Mouse (Mus musculus) stomach, embryonic 14.5 days (tissue): Measurements from ENCODE around the gene Csf2. TPM values are rescaled to one million over a fixed set of nuclear protein-coding genes. Genes with fewer than 3 reads are reported as not detected.

Experiments
- ATAC-seq: fragments of 200-750 bp; cut with Nextera tagmentation; 2 replicates; pipeline ENCODE4 v1.8.0; 2017; ENCODE audit warnings: low read depth, moderate TSS enrichment; ENCODE audit not compliant: insufficient number of reproducible peaks, insufficient read depth, low FRiP score
- H3K27ac ChIP-seq: fragments of 300-500 bp; sonication (generic); 2 replicates; pipeline ENCODE4 v1.5.1; 2014; ENCODE audit warnings: mild to moderate bottlenecking, low read length, moderate library complexity, mixed read lengths
- H3K27me3 ChIP-seq: fragments of 300-500 bp; sonication (generic); 2 replicates; pipeline ENCODE4 v1.6.1; 2014; ENCODE audit warnings: low read length, control low read depth, mixed read lengths; ENCODE audit not compliant: control insufficient read depth, insufficient read depth
- H3K36me3 ChIP-seq: fragments of 300-500 bp; sonication (generic); 2 replicates; pipeline ENCODE4 v1.6.1; 2014; ENCODE audit warnings: mild to moderate bottlenecking, control low read depth, low read length, moderate library complexity, mixed read lengths; ENCODE audit not compliant: control insufficient read depth, insufficient read depth
- H3K4me1 ChIP-seq: fragments of 300-500 bp; sonication (generic); 2 replicates; pipeline ENCODE4 v1.6.1; 2014; ENCODE audit warnings: low read length, control low read depth, mixed read lengths; ENCODE audit not compliant: control insufficient read depth, insufficient read depth
- H3K4me2 ChIP-seq: fragments of 300-500 bp; sonication (generic); replicated peaks from 2 replicates; pipeline ENCODE4 v1.6.1; 2014; ENCODE audit warnings: low read depth, low read length, control low read depth
- H3K4me3 ChIP-seq: fragments of 300-500 bp; sonication (generic); 2 replicates; pipeline ENCODE4 v1.5.1; 2014; ENCODE audit warnings: low read depth, low read length, control low read depth
- H3K9ac ChIP-seq: fragments of 300-500 bp; sonication (generic); replicated peaks from 2 replicates; pipeline ENCODE4 v1.6.1; 2014; ENCODE audit warnings: low read depth, mild to moderate bottlenecking, control low read depth, low read length, moderate library complexity, mixed read lengths
- H3K9me3 ChIP-seq: fragments of 300-500 bp; sonication (generic); 2 replicates; pipeline ENCODE4 v1.6.1; 2016; ENCODE audit warnings: low read depth, low read length, control low read depth; ENCODE audit not compliant: control insufficient read depth
- WGBS: fragments of 180-500 bp; shearing (Covaris S2); extraction: QIAGEN DNeasy Blood & Tissue Kit; methylation state at CpG from one replicate; pipeline ENCODE4 v1.1.7; 2014; 5-methylcytosine and 5-hydroxymethylcytosine counted together
- polyA plus RNA-seq: library from polyadenylated mRNA; unstranded; fragments of >200 nt; fragmentation: Nextera tagmentation; extraction: Ambion mirVana; gene quantifications from 2 replicates; pipeline ENCODE4 v1.2.1, GENCODE M21; 2014

Csf2 gene
- polyA plus RNA-seq, 1 experiment from 2014 or later, result not detected

GRCm38 (mm10) chr11:54249748-54250147 is 281 bp upstream of the Csf2 start:
- Histone ChIP-seq H3K4me1 (no peaks in the 10 kb centered on the region), H3K4me2 (no peak overlapping the region)
- ATAC-seq, result no peak

GRCm38 (mm10) chr11:54247251-54247950 is 2.1 kb downstream of the Csf2 start:
- WGBS, result 61% methylated on average over 10 of the region's 10 CpGs

More at GRCm38 (mm10) chr11:54249748-54250147, 281 bp upstream of the Csf2 start:
- Histone ChIP-seq H3K36me3 (no peaks in the 10 kb centered on the region), H3K4me3 (no peak overlapping the region), H3K9ac (no peak overlapping the region), H3K27me3 (no peaks in the 10 kb centered on the region), H3K9me3 (no peaks in the 10 kb centered on the region), H3K27ac (no peak overlapping the region)
- WGBS, result 45% methylated on average over 3 of the region's 3 CpGs

GRCm38 (mm10) chr11:54244465-54244864 is 5.0 kb downstream of the Csf2 start:
- Histone ChIP-seq H3K4me1 (no peaks in the 10 kb centered on the region), H3K9ac (no peak overlapping the region), H3K4me2 (no peak overlapping the region), H3K9me3 (no peaks in the 10 kb centered on the region), H3K27ac (no peak overlapping the region), H3K36me3 (no peaks in the 10 kb centered on the region), H3K4me3 (no peak overlapping the region), H3K27me3 (no peaks in the 10 kb centered on the region)
- WGBS, result 74% methylated on average over 6 of the region's 6 CpGs
- ATAC-seq, result no peak

More at GRCm38 (mm10) chr11:54247251-54247950, 2.1 kb downstream of the Csf2 start:
- H3K36me3 ChIP-seq, result no peaks in the 10 kb centered on the region
- H3K4me3 ChIP-seq, result no peak overlapping the region
- ATAC-seq, result no peak
- H3K27ac ChIP-seq, result no peak overlapping the region
- no peak overlapping the region for H3K9ac ChIP-seq
- no peaks in the 10 kb centered on the region for H3K27me3 ChIP-seq
- no peak overlapping the region for H3K4me2 ChIP-seq
- H3K9me3 ChIP-seq, result no peaks in the 10 kb centered on the region
- no peaks in the 10 kb centered on the region for H3K4me1 ChIP-seq

GRCm38 (mm10) chr11:54242494-54242893 is 7.0 kb downstream of the Csf2 start:
- ATAC-seq, result no peak
- no peaks in the 10 kb centered on the region for H3K27me3 ChIP-seq
- H3K9me3 ChIP-seq, result no peaks in the 10 kb centered on the region
- no peaks in the 10 kb centered on the region for H3K36me3 ChIP-seq
- H3K4me1 ChIP-seq, result no peaks in the 10 kb centered on the region
- WGBS, result 85% methylated on average over 3 of the region's 3 CpGs
- H3K4me2 ChIP-seq, result no peak overlapping the region
- no peak overlapping the region for H3K9ac ChIP-seq
- no peak overlapping the region for H3K27ac ChIP-seq
- H3K4me3 ChIP-seq, result no peak overlapping the region

- WGBS, result 71% methylated on average over 2 of the region's 2 CpGs
These were observed 12.5 kb downstream of the Csf2 start for GRCm38 (mm10) chr11:54236939-54237338.

GRCm38 (mm10) chr11:54227478-54227877 is 22.0 kb downstream of the Csf2 start:
- H3K4me2 ChIP-seq, result no peak overlapping the region
- H3K36me3 ChIP-seq, result no peaks in the 10 kb centered on the region
- no peak overlapping the region for H3K9ac ChIP-seq
- WGBS, result 98% methylated on average over 2 of the region's 2 CpGs
- no peaks in the 10 kb centered on the region for H3K9me3 ChIP-seq
- H3K4me3 ChIP-seq, result no peak overlapping the region
- ATAC-seq, result no peak
- H3K27ac ChIP-seq, result no peak overlapping the region
- H3K4me1 ChIP-seq, result no peaks in the 10 kb centered on the region
- no peaks in the 10 kb centered on the region for H3K27me3 ChIP-seq

More at GRCm38 (mm10) chr11:54236939-54237338, 12.5 kb downstream of the Csf2 start:
- ATAC-seq, result no peak
- Histone ChIP-seq H3K9me3 (no peaks in the 10 kb centered on the region), H3K4me2 (no peak overlapping the region), H3K27me3 (no peaks in the 10 kb centered on the region), H3K9ac (no peak overlapping the region), H3K27ac (no peak overlapping the region), H3K4me3 (no peak overlapping the region), H3K36me3 (no peaks in the 10 kb centered on the region), H3K4me1 (no peaks in the 10 kb centered on the region)

GRCm38 (mm10) chr11:54224475-54224986 is 24.9 kb downstream of the Csf2 start:
- Histone ChIP-seq H3K9ac (no peak overlapping the region), H3K27me3 (no peaks in the 10 kb centered on the region), H3K4me3 (no peak overlapping the region), H3K9me3 (no peaks in the 10 kb centered on the region), H3K36me3 (no peaks in the 10 kb centered on the region), H3K4me2 (no peak overlapping the region), H3K27ac (no peak overlapping the region), H3K4me1 (no peaks in the 10 kb centered on the region)
- ATAC-seq, result no peak
- 88% methylated on average over 5 of the region's 5 CpGs for WGBS

- Histone ChIP-seq H3K4me2 (no peak overlapping the region), H3K9me3 (no peaks in the 10 kb centered on the region), H3K4me3 (no peak overlapping the region), H3K9ac (no peak overlapping the region), H3K27ac (no peak overlapping the region), H3K27me3 (no peaks in the 10 kb centered on the region), H3K36me3 (no peaks in the 10 kb centered on the region), H3K4me1 (no peaks in the 10 kb centered on the region)
- 77% methylated on average over 9 of the region's 9 CpGs for WGBS
- ATAC-seq, result no peak
These were observed 25.6 kb downstream of the Csf2 start for GRCm38 (mm10) chr11:54223637-54224474.
